Mouse (Mus musculus) heart, postnatal 0 days (tissue): ENCODE results near the gene Rtn4rl1. TPM values are rescaled to one million over a fixed set of nuclear protein-coding genes. Genes with fewer than 3 reads are reported as not detected.

ENCODE experiments used
- ATAC-seq: fragments of 200-750 bp; cut with Nextera tagmentation; 2 replicates; pipeline ENCODE4 v1.8.0; 2017; ENCODE audit warnings: low read depth, moderate number of reproducible peaks, moderate library complexity; ENCODE audit not compliant: insufficient read depth
- DNase-seq: peaks from one replicate; pipeline ENCODE4 v3.0.0-alpha.2; 2016; ENCODE audit warnings: low spot score
- H3K27ac ChIP-seq: fragments of 300-500 bp; sonication (generic); 2 replicates; pipeline ENCODE4 v1.5.1; 2014; ENCODE audit warnings: low read depth, mild to moderate bottlenecking
- H3K27me3 ChIP-seq: fragments of 300-500 bp; sonication (generic); 2 replicates; pipeline ENCODE4 v1.6.1; 2014; ENCODE audit warnings: low read length, mixed read lengths; ENCODE audit not compliant: control insufficient read depth, insufficient read depth
- H3K36me3 ChIP-seq: fragments of 300-500 bp; sonication (generic); replicated peaks from 2 replicates; pipeline ENCODE4 v1.6.1; 2014; ENCODE audit warnings: low read length, mixed read lengths; ENCODE audit not compliant: control insufficient read depth, insufficient read depth
- H3K4me1 ChIP-seq: fragments of 300-500 bp; sonication (generic); 2 replicates; pipeline ENCODE4 v1.6.1; 2014; ENCODE audit warnings: antibody characterized with exemption; ENCODE audit not compliant: control insufficient read depth, insufficient read depth
- H3K4me2 ChIP-seq: fragments of 300-500 bp; sonication (generic); 2 replicates; pipeline ENCODE4 v1.6.1; 2014; ENCODE audit warnings: low read depth, mild to moderate bottlenecking, low read length, moderate library complexity
- H3K4me3 ChIP-seq: fragments of 300-500 bp; sonication (generic); 2 replicates; pipeline ENCODE4 v1.5.1; 2014; ENCODE audit warnings: low read depth, low read length
- H3K9ac ChIP-seq: fragments of 300-500 bp; sonication (generic); replicated peaks from 2 replicates; pipeline ENCODE4 v1.6.1; 2014; ENCODE audit warnings: low read depth, low read length, mixed read lengths
- H3K9me3 ChIP-seq: fragments of 300-500 bp; sonication (generic); replicated peaks from 2 replicates; pipeline ENCODE4 v1.6.1; 2016; ENCODE audit warnings: low read length; ENCODE audit not compliant: control insufficient read depth
- CTCF ChIP-seq: IDR thresholded peaks from 2 replicates; pipeline ENCODE4 v1.5.1; 2016; ENCODE audit warnings: antibody characterized with exemption, control low read depth, low read depth
- EP300 ChIP-seq: IDR thresholded peaks from 2 replicates; pipeline ENCODE4 v1.6.1; 2016; ENCODE audit warnings: antibody characterized with exemption, low read depth
- WGBS: fragments of 180-500 bp; shearing (Covaris S2); extraction: QIAGEN DNeasy Blood & Tissue Kit; methylation state at CpG from one replicate; pipeline ENCODE4 v1.1.7; 2014; 5-methylcytosine and 5-hydroxymethylcytosine counted together
- polyA plus RNA-seq: library from polyadenylated mRNA; unstranded; fragments of >200 nt; fragmentation: Nextera tagmentation; extraction: Ambion mirVana; gene quantifications from 2 replicates; pipeline ENCODE4 v1.2.1, GENCODE M21; 2015
- total RNA-seq: library from RNA; depleted of rRNA; stranded (reverse); fragments of >200 nt; gene quantifications from 2 replicates; pipeline ENCODE4 v1.2.3, GENCODE M21; 2014; ENCODE audit warnings: low replicate concordance

Rtn4rl1 gene
- total and polyA plus RNA-seq, 2 experiments from 2014 or later: 12.2 to 19.7 TPM

GRCm38 (mm10) chr11:75296406-75297005 is 102.9 kb downstream of the Rtn4rl1 start:
- Histone ChIP-seq H3K4me3 (no peak overlapping the region), H3K27ac (peak overlapping the region; percentile 85), H3K4me1 (peaks cover 55% of the 10 kb centered on the region), H3K27me3 (no peaks in the 10 kb centered on the region), H3K9me3 (no peaks in the 10 kb centered on the region), H3K36me3 (peaks cover 20% of the 10 kb centered on the region), H3K4me2 (0 out of 2 replicates have a peak overlapping the region, but pooled peaks have one; percentile 28), H3K9ac (no peak overlapping the region)
- DNase-seq (no peak), ATAC-seq (no peak)
- WGBS: 55% methylated on average over 9 of the region's 9 CpGs
- no peak for TF ChIP-seq CTCF
- no peak for TF ChIP-seq EP300

DNA sequence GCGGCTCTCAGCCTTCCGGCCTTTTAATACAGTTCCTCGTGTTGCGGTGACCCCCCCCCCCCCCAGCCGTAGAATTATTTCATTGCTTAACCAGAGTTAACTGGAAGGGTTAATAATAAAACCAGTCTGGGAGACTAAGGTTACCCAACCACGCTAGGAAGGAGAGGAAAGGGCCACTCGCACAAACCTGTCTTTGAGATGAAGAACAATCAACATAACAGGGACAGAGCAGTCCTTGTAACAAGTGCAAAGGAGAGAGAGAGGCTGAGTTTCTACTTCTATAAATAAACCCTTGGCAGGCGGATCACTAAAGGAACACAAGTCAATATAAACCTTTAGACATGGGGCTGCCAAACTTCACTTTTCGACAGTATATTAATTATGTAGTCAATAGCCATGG is 104.0 kb downstream of the Rtn4rl1 start:
- H3K27me3 ChIP-seq: no peaks in the 10 kb centered on the region
- ATAC-seq: 0 out of 2 replicates have a peak, but pooled peaks have one; percentile 40
- H3K4me3 ChIP-seq: no peak overlapping the region
- peak overlapping the region; percentile 85 for H3K27ac ChIP-seq
- H3K36me3 ChIP-seq: peaks cover 31% of the 10 kb centered on the region
- TF ChIP-seq CTCF (no peak), EP300 (no peak)
- no peaks in the 10 kb centered on the region for H3K9me3 ChIP-seq
- WGBS: 40% methylated on average over 9 of the region's 9 CpGs
- peaks cover 46% of the 10 kb centered on the region for H3K4me1 ChIP-seq
- no peak overlapping the region for H3K9ac ChIP-seq
- H3K4me2 ChIP-seq: peak overlapping the region; percentile 28
- peak; percentile 76 for DNase-seq

- WGBS: 28% methylated on average over 11 of the region's 11 CpGs
- peak overlapping the region; percentile 85 for H3K27ac ChIP-seq
Observed at GRCm38 (mm10) chr11:75298491-75298890, 104.9 kb downstream of the Rtn4rl1 start.

DNA sequence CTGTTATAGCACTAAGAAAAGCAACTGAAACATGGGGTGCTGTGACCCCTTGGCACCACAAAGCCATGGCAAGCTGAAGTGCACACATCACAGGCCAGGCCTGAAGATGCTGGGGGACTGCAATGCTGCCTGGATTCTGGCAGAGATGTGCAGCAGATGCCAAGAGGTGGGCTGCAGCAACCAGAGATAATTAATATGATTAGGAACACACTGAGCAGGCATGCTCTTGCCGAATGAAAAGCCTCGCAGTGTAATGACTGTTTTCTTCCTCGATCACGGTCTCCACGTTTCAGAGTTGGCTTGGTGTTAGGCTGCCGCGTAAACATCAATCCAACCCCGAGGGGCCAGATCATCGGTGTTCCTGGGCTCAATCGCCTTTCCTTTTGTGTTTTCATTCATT is 106.2 kb downstream of the Rtn4rl1 start:
- H3K27ac ChIP-seq: no peak overlapping the region
- peaks cover 50% of the 10 kb centered on the region for H3K36me3 ChIP-seq
- no peak for DNase-seq
- no peaks in the 10 kb centered on the region for H3K9me3 ChIP-seq
- H3K4me3 ChIP-seq: no peak overlapping the region
- WGBS: 86% methylated on average over 10 of the region's 10 CpGs
- no peaks in the 10 kb centered on the region for H3K27me3 ChIP-seq
- no peak for ATAC-seq
- H3K4me1 ChIP-seq: peaks cover 32% of the 10 kb centered on the region
- TF ChIP-seq EP300: no peak
- no peak for TF ChIP-seq CTCF
- no peak overlapping the region for H3K9ac ChIP-seq
- no peak overlapping the region for H3K4me2 ChIP-seq

More at GRCm38 (mm10) chr11:75298491-75298890, 104.9 kb downstream of the Rtn4rl1 start:
- peak; percentile 24; the same call in 1 of the 2 replicates for ATAC-seq
- Histone ChIP-seq H3K9ac (no peak overlapping the region), H3K36me3 (peaks cover 40% of the 10 kb centered on the region), H3K9me3 (no peaks in the 10 kb centered on the region), H3K4me1 (peaks cover 39% of the 10 kb centered on the region), H3K27me3 (no peaks in the 10 kb centered on the region), H3K4me2 (no peak overlapping the region), H3K4me3 (no peak overlapping the region)
- no peak for DNase-seq
- TF ChIP-seq CTCF (no peak), EP300 (no peak)

DNA sequence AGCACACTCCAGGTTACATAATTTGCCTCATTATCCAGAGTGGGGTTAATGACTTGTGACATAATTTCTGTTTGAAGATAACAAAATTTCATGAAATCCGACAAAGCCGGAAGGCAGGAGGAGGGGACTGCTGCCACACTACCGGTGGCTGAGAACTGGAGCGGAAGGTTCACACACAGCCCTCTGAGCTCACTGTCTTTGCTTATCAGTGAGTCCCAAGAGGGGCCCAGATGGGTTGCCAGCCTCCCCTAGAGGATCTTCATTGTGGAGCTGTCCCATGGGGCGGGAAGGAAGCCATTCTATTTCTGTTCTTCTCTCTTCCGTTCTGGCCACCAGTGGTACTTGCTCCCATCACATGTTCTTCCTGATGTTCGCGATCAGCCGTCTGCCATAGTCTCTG is 107.4 kb downstream of the Rtn4rl1 start:
- ATAC-seq (no peak), DNase-seq (no peak)
- H3K9me3 ChIP-seq: no peaks in the 10 kb centered on the region
- peaks cover 62% of the 10 kb centered on the region for H3K36me3 ChIP-seq
- H3K27ac ChIP-seq: no peak overlapping the region
- H3K9ac ChIP-seq: no peak overlapping the region
- no peaks in the 10 kb centered on the region for H3K27me3 ChIP-seq
- H3K4me3 ChIP-seq: no peak overlapping the region
- TF ChIP-seq CTCF: no peak
- TF ChIP-seq EP300: no peak
- peaks cover 23% of the 10 kb centered on the region for H3K4me1 ChIP-seq
- WGBS: 63% methylated on average over 9 of the region's 9 CpGs
- H3K4me2 ChIP-seq: no peak overlapping the region

DNA sequence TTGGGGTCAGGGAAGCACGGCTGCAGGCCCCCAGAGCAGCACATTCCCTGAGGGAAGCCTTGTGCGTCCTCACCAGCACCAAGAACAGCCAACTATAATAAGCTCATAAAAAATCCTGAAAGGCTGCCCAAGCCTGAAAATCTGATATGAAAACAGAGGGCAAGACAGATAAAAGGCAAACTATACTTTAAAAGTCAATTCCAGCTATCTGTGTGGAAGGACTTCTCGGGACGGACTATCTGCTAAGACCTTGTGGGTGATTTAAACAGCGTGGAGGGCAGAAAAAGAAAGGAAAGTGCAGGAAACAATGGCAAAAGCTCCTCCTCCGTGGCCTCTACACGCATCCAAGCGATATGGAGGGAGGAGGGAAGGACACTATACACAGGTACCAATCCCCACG is 111.2 kb downstream of the Rtn4rl1 start:
- no peak overlapping the region for H3K4me2 ChIP-seq
- no peak overlapping the region for H3K4me3 ChIP-seq
- WGBS: 81% methylated on average over 9 of the region's 9 CpGs
- DNase-seq: no peak
- no peak overlapping the region for H3K9ac ChIP-seq
- TF ChIP-seq EP300 (no peak), CTCF (no peak)
- no peaks in the 10 kb centered on the region for H3K27me3 ChIP-seq
- ATAC-seq: no peak
- H3K4me1 ChIP-seq: no peaks in the 10 kb centered on the region
- H3K27ac ChIP-seq: no peak overlapping the region
- H3K9me3 ChIP-seq: no peaks in the 10 kb centered on the region
- peaks cover 96% of the 10 kb centered on the region for H3K36me3 ChIP-seq
